In the genomic region with DNA sequence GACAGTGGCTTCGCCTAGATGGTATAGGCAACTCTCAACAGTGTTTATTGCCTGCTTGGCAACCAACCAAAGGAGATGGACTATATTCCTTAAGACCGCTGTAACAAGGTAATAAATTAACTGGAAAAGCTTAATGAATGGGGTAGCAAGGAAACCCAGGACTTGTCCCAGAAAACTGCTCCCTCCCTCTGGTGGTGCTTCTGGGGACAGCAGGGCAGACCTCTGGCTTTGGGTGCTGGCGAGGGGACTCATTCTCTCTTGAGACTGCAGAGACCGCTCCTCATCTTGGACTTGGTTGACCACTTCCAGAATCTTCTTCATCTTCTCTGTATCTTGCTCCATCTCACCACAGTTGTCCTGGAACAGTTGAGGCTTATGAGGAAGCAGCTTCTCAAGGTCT, we compare ENCODE assay signal across 12 mouse cellular contexts. TPM values are rescaled to one million over a fixed set of nuclear protein-coding genes. Genes with fewer than 3 reads are reported as not detected.
DNase-seq lines count a peak whose midpoint lies in the region; ATAC-seq and TF ChIP-seq lines count a peak whose summit lies in the region.
"Had no signal": no experiment of that assay in that cellular context is flagged by ENCODE, and none has a peak within 500 bp of the region (broad histone marks: within the 10 kb centered on the region; RNA-seq: fewer than 3 reads in every experiment).

No protein-coding gene starts in this region.

- no peaks in the 10 kb centered on the region for H3K4me1 ChIP-seq in forebrain, embryonic 11.5 days (replicated peaks; ENCODE audit: control insufficient read depth, insufficient read depth, low read length)
- no peaks in the 10 kb centered on the region for H3K4me1 ChIP-seq in forebrain, embryonic 15.5 days
- H3K4me1 ChIP-seq in testis, adult 2 months (ENCODE audit: control insufficient read depth, insufficient read depth, low read length), result no peaks in the 10 kb centered on the region
- H3K4me1 ChIP-seq: neural tube, embryonic 12.5 days had no signal

- H3K27me3 ChIP-seq in forebrain, embryonic 11.5 days (ENCODE audit: control insufficient read depth, insufficient read depth, low read length), result no peaks in the 10 kb centered on the region
- H3K27me3 ChIP-seq in forebrain, embryonic 15.5 days, result no peaks in the 10 kb centered on the region
- H3K27me3 ChIP-seq in testis, adult 2 months (ENCODE audit: control insufficient read depth, insufficient read depth, low read length), result no peaks in the 10 kb centered on the region
- H3K27me3 ChIP-seq: hindbrain, embryonic 15.5 days; megakaryocyte, embryonic 14.5 days; neural tube, embryonic 12.5 days had no signal

- H3K9me3 ChIP-seq in forebrain, embryonic 11.5 days (ENCODE audit: control insufficient read depth, low read length), result no peaks in the 10 kb centered on the region
- no peaks in the 10 kb centered on the region for H3K9me3 ChIP-seq in forebrain, embryonic 15.5 days
- H3K9me3 ChIP-seq: hindbrain, embryonic 15.5 days; megakaryocyte, embryonic 14.5 days; neural tube, embryonic 12.5 days had no signal

- no peak overlapping the region for H3K4me2 ChIP-seq in forebrain, embryonic 11.5 days (ENCODE audit: low read depth, low read length, severe bottlenecking)
- no peak overlapping the region for H3K4me2 ChIP-seq in forebrain, embryonic 15.5 days (replicated peaks)
- H3K4me2 ChIP-seq: hindbrain, embryonic 15.5 days; neural tube, embryonic 12.5 days had no signal

- H3K4me3 ChIP-seq in forebrain, embryonic 11.5 days (ENCODE audit: low read depth, low read length), result no peak overlapping the region
- H3K4me3 ChIP-seq in forebrain, embryonic 15.5 days, result no peak overlapping the region
- peak overlapping the region; percentile 8; the same call in 1 of the 2 replicates for H3K4me3 ChIP-seq in testis, adult 2 months (ENCODE audit: control insufficient read depth, low read depth, low read length)
- H3K4me3 ChIP-seq: hindbrain, embryonic 15.5 days; megakaryocyte, embryonic 14.5 days; neural tube, embryonic 12.5 days had no signal

- no peak for TF ChIP-seq CTCF in testis, adult 2 months (IDR thresholded peaks at IDR 0.05; ENCODE audit: control insufficient read depth, insufficient read depth, insufficient replicate concordance, low read depth, low read length)

- no peak overlapping the region for H3K27ac ChIP-seq in forebrain, embryonic 11.5 days (ENCODE audit: low read depth, low read length)
- H3K27ac ChIP-seq in forebrain, embryonic 15.5 days (replicated peaks), result no peak overlapping the region
- H3K27ac ChIP-seq in testis, adult 2 months (ENCODE audit: control insufficient read depth, insufficient read depth, low read depth, low read length), result no peak overlapping the region
- H3K27ac ChIP-seq: hindbrain, embryonic 15.5 days; neural tube, embryonic 12.5 days had no signal

- no peaks in the 10 kb centered on the region for H3K36me3 ChIP-seq in forebrain, embryonic 11.5 days (ENCODE audit: control insufficient read depth, insufficient read depth, low read length)
- H3K36me3 ChIP-seq in forebrain, embryonic 15.5 days, result no peaks in the 10 kb centered on the region
- no peaks in the 10 kb centered on the region for H3K36me3 ChIP-seq in testis, adult 2 months (ENCODE audit: control insufficient read depth, insufficient read depth, low read length)
- H3K36me3 ChIP-seq: hindbrain, embryonic 15.5 days; neural tube, embryonic 12.5 days had no signal

- DNase-seq in forebrain, embryonic 11.5 days (ENCODE audit: low spot score), result peak; percentile 61
- DNase-seq in kidney, postnatal 4 days, result peak; percentile 56 to 61
- no peak for DNase-seq in kidney, adult 18-20 months
- no peak for DNase-seq in testis, postnatal 14 days (ENCODE audit: low spot score)
- peak; percentile 55 for DNase-seq in testis, postnatal 10 days (ENCODE audit: low spot score)
- DNase-seq in urinary bladder, postnatal 36 days (ENCODE audit: low spot score in 2 of 2), result no peak
- DNase-seq: cerebellum, postnatal 36 days had no signal

- no peak for TF ChIP-seq POLR2A in testis, adult 2 months (IDR thresholded peaks at IDR 0.05; ENCODE audit: control insufficient read depth, low read depth, low read length)

- ATAC-seq in forebrain, embryonic 11.5 days (replicated peaks; ENCODE audit: low FRiP score), result no peak
- ATAC-seq in forebrain, embryonic 15.5 days (replicated peaks), result no peak

- WGBS in forebrain, embryonic 11.5 days, result 84% methylated on average over 4 of the region's 4 CpGs
- WGBS in forebrain, embryonic 15.5 days, result 75% methylated on average over 4 of the region's 4 CpGs

- H3K9ac ChIP-seq in forebrain, embryonic 11.5 days (ENCODE audit: low read length), result no peak overlapping the region
- no peak overlapping the region for H3K9ac ChIP-seq in forebrain, embryonic 15.5 days (replicated peaks)
- H3K9ac ChIP-seq: hindbrain, embryonic 15.5 days; neural tube, embryonic 12.5 days had no signal

RNA-seq across cellular contexts. Expression of a gene that starts 24.3 kb away (rescaled TPM):
- 6.6 and 6.7 TPM in 2 replicates for polyA plus RNA-seq in forebrain, embryonic 11.5 days (2014; fragmentation: Nextera tagmentation; extraction: Ambion mirVana)
- polyA plus RNA-seq in forebrain, embryonic 15.5 days (2015; fragmentation: Nextera tagmentation; extraction: Ambion mirVana), result 7.4 and 10.4 TPM in 2 replicates
- 5.1 and 5.5 TPM in 2 replicates for polyA plus RNA-seq in testis, adult 2 months (2012; rRNA removed)

Comparison
In these comparisons a context has a peak if more than half of its experiments do, and no peak if none do; other contexts are left out.
1. DNase-seq: peak in forebrain, embryonic 11.5 days (single experiment), kidney, postnatal 4 days (2 of 2) and testis, postnatal 10 days (single experiment); none in kidney, adult 18-20 months (single experiment), testis, postnatal 14 days (single experiment) and urinary bladder, postnatal 36 days (0 of 2).